Mouse (Mus musculus): ENCODE measurements around the gene Fam71b.

GRCm38 (mm10) chr11:46360991-46361665 is 35.2 kb upstream of the Fam71b start:
- TF ChIP-seq HCFC1 (IDR thresholded peaks at IDR 0.05; ENCODE audit: borderline replicate concordance, insufficient read depth, low read length) (no peak), CHD2 (IDR thresholded peaks at IDR 0.05; ENCODE audit: low read depth, low read length) (no peak), ZC3H11A (IDR thresholded peaks at IDR 0.05; ENCODE audit: borderline replicate concordance, low read depth, low read length) (no peak), MAFK (IDR thresholded peaks at IDR 0.05; ENCODE audit: insufficient read depth, low read depth, low read length) (no peak)
